Mouse (Mus musculus) thymus, postnatal 4 days (tissue): ENCODE results near the gene Pak1ip1.
"Not testable (repeated sequence)": the region's sequence is repeated elsewhere in the genome, so short reads cannot be mapped to it uniquely, and the experiment has no call there.

Experiments
- DNase-seq: peaks from one replicate; pipeline ENCODE4 v3.0.0; 2021

Gene Pak1ip1

GRCm38 (mm10) chr13:41000926-41001639, at the start of gene Pak1ip1:
Gene Pak1ip1, plus strand, starts transcription at chr13:41001023.
- peak; percentile 95 for DNase-seq

- no peak for DNase-seq
Observed at GRCm38 (mm10) chr13:40951386-40951976, 49.3 kb upstream of the Pak1ip1 start.

- DNase-seq, result no peak
Observed at GRCm38 (mm10) chr13:40953231-40953630, 47.6 kb upstream of the Pak1ip1 start.

GRCm38 (mm10) chr13:40955773-40956172, 45.0 kb upstream of the Pak1ip1 start:
- DNase-seq, result no peak

GRCm38 (mm10) chr13:40967609-40968008, 33.2 kb upstream of the Pak1ip1 start:
- no peak for DNase-seq

- DNase-seq, result no peak
Observed at GRCm38 (mm10) chr13:40968564-40968963, 32.3 kb upstream of the Pak1ip1 start.

- DNase-seq, result no peak
Observed at GRCm38 (mm10) chr13:40969761-40970390, 30.9 kb upstream of the Pak1ip1 start.

GRCm38 (mm10) chr13:40971261-40971660, 29.6 kb upstream of the Pak1ip1 start:
- DNase-seq, result no peak

GRCm38 (mm10) chr13:40971831-40972230, 29.0 kb upstream of the Pak1ip1 start:
- DNase-seq, result peak; percentile 89

- peak; percentile 31 for DNase-seq
Observed at GRCm38 (mm10) chr13:40972976-40973375, 27.8 kb upstream of the Pak1ip1 start.

GRCm38 (mm10) chr13:40977609-40978008, 23.2 kb upstream of the Pak1ip1 start:
- peak; percentile 83 for DNase-seq

GRCm38 (mm10) chr13:40978652-40979051, 22.2 kb upstream of the Pak1ip1 start:
- no peak for DNase-seq

GRCm38 (mm10) chr13:40979321-40979720, 21.5 kb upstream of the Pak1ip1 start:
- DNase-seq, result no peak

GRCm38 (mm10) chr13:40982759-40983158, 18.1 kb upstream of the Pak1ip1 start:
- no peak for DNase-seq

GRCm38 (mm10) chr13:40986081-40986480, 14.7 kb upstream of the Pak1ip1 start:
- no peak for DNase-seq

- DNase-seq, result not testable (repeated sequence)
Observed at GRCm38 (mm10) chr13:40987608-40988303, 13.1 kb upstream of the Pak1ip1 start.

GRCm38 (mm10) chr13:40988418-40988817, 12.4 kb upstream of the Pak1ip1 start:
- DNase-seq, result no peak

GRCm38 (mm10) chr13:40994487-40995263, 6.1 kb upstream of the Pak1ip1 start:
- no peak for DNase-seq

- DNase-seq, result not testable (repeated sequence)
Observed at GRCm38 (mm10) chr13:40998537-40998936, 2.3 kb upstream of the Pak1ip1 start.

GRCm38 (mm10) chr13:41000140-41000925, 490 bp upstream of the Pak1ip1 start:
- DNase-seq, result peak; percentile 51

GRCm38 (mm10) chr13:41002001-41002400, 1.2 kb downstream of the Pak1ip1 start:
- no peak for DNase-seq

- no peak for DNase-seq
Observed at GRCm38 (mm10) chr13:41006244-41006643, 5.4 kb downstream of the Pak1ip1 start.
